In genomic region chr9:48674359-48675015, GRCm38 (mm10) we compare ENCODE assay signal across 9 mouse cellular contexts.
DNase-seq lines count a peak whose midpoint lies in the region; ATAC-seq and TF ChIP-seq lines count a peak whose summit lies in the region.
"Had no signal": no experiment of that assay in that cellular context is flagged by ENCODE, and none has a peak within 500 bp of the region (broad histone marks: within the 10 kb centered on the region; RNA-seq: fewer than 3 reads in every experiment).

No protein-coding gene starts in this region.

- WGBS in limb, embryonic 11.5 days = 7% methylated on average over 11 of the region's 11 CpGs
- 19% methylated on average over 11 of the region's 11 CpGs for WGBS in stomach, embryonic 15.5 days

- H3K27ac ChIP-seq in left cerebral cortex, adult 2 months = peak overlapping the region; percentile 80
- peak overlapping the region; percentile 56 for H3K27ac ChIP-seq in limb, embryonic 11.5 days (replicated peaks; ENCODE audit: low read depth, low read length)
- H3K27ac ChIP-seq in stomach, embryonic 15.5 days = peak overlapping the region; percentile 6; the same call in 1 of the 2 replicates

- TF ChIP-seq CTCF in left cerebral cortex, adult 2 months (IDR thresholded peaks at IDR 0.05) = no peak

- H3K9ac ChIP-seq in limb, embryonic 11.5 days (ENCODE audit: low read length) = no peak overlapping the region; the same call in 1 of the 2 replicates
- no peak overlapping the region for H3K9ac ChIP-seq in stomach, embryonic 15.5 days

- H3K27me3 ChIP-seq in limb, embryonic 11.5 days (ENCODE audit: control insufficient read depth, insufficient read depth, low read length) = no peaks in the 10 kb centered on the region
- H3K27me3 ChIP-seq in stomach, embryonic 15.5 days (replicated peaks) = no peaks in the 10 kb centered on the region

- H3K4me1 ChIP-seq in limb, embryonic 11.5 days (ENCODE audit: control insufficient read depth, insufficient read depth, low read length) = peaks cover 42% of the 10 kb centered on the region
- H3K4me1 ChIP-seq in stomach, embryonic 15.5 days = peaks cover 24% of the 10 kb centered on the region

- H3K9me3 ChIP-seq in limb, embryonic 11.5 days (ENCODE audit: control insufficient read depth, low read length) = no peaks in the 10 kb centered on the region
- H3K9me3 ChIP-seq in stomach, embryonic 15.5 days = no peaks in the 10 kb centered on the region
- H3K9me3 ChIP-seq: G1E had no signal

- no peaks in the 10 kb centered on the region for H3K36me3 ChIP-seq in limb, embryonic 11.5 days (ENCODE audit: control insufficient read depth, insufficient read depth, low read length)
- H3K36me3 ChIP-seq in stomach, embryonic 15.5 days = no peaks in the 10 kb centered on the region

- ATAC-seq in limb, embryonic 11.5 days (ENCODE audit: insufficient number of reproducible peaks, low FRiP score, low TSS enrichment, low read depth) = peak; percentile 3; the same call in 1 of the 2 replicates
- no peak for ATAC-seq in stomach, embryonic 15.5 days (ENCODE audit: insufficient read depth, low FRiP score, low read depth)
- no peak for ATAC-seq in CD4-positive, CD25-positive, alpha-beta regulatory T cell, adult 4 months

- peak overlapping the region; percentile 25; the same call in 1 of the 2 replicates for H3K4me2 ChIP-seq in limb, embryonic 11.5 days (ENCODE audit: low read depth, severe bottlenecking)
- H3K4me2 ChIP-seq in stomach, embryonic 15.5 days = no peak overlapping the region

- no peak for DNase-seq in left cerebral cortex, adult 2 months (ENCODE audit: extremely low spot score in 1 of 2, low spot score in 2 of 2)
- no peak for DNase-seq in left cerebral cortex, adult 18-20 months (ENCODE audit: low spot score in 2 of 2)
- peak; percentile 51 to 56 for DNase-seq in heart, postnatal 14 days
- DNase-seq in limb, embryonic 11.5 days (ENCODE audit: low spot score) = peak; percentile 52
- DNase-seq in frontal cortex, postnatal 10 days (ENCODE audit: low spot score in 2 of 2) = no peak
- DNase-seq in adrenal gland, adult 18-20 months (ENCODE audit: low spot score in 2 of 2) = no peak

- intact Hi-C loops in left cerebral cortex, adult 2 months (cut with DNase I) = loop anchor here (5.0 kb wide), 1 partner anchor 163 kb away; the partner anchor contains the start of gene Zbtb16
- intact Hi-C loops in heart, postnatal 14 days (cut with DNase I) = no loop called here

- H3K4me3 ChIP-seq in left cerebral cortex, adult 2 months = no peak overlapping the region
- H3K4me3 ChIP-seq in limb, embryonic 11.5 days (ENCODE audit: low read depth, low read length) = no peak overlapping the region
- no peak overlapping the region for H3K4me3 ChIP-seq in stomach, embryonic 15.5 days (replicated peaks)

Comparison
In these comparisons a context has a peak if more than half of its experiments do, and no peak if none do; other contexts are left out.
1. DNase-seq: peak in heart, postnatal 14 days (2 of 2) and limb, embryonic 11.5 days (single experiment); none in left cerebral cortex, adult 2 months (0 of 2), left cerebral cortex, adult 18-20 months (0 of 2), frontal cortex, postnatal 10 days (0 of 2) and adrenal gland, adult 18-20 months (0 of 2).
2. H3K27ac ChIP-seq: peak in every context shown above with its lines; median percentile 80 in left cerebral cortex, adult 2 months; 56 in limb, embryonic 11.5 days; 6 in stomach, embryonic 15.5 days.